Mouse (Mus musculus): ENCODE measurements at regions not wholly inside any gene's neighbourhood (a gene's known extent, or its start where the extent isn't known, plus 50 kb on each side); places are given as distances from the start of the nearest gene placed in this dataset.

DNA sequence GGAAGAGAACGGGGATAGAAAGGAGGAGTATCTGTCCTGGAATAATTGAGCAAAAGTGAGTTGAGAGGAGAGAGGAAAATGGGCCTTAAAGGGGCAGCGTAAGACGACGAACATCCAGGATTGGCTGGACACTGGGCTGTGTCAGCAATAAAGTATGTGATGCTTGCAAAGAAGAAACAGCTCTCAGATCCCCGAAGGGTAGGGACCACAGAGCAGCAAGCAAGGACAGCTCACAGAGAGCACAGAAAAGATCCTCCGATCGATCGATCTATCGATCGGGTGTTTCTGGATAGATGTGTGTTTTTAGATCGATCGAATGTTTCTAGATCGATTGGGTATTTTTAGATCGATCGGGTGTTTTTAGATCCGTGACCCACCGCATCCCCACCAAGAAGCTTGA, 50.3 kb upstream of the Cnih3 start:
- ATAC-seq = no peak
